Mouse (Mus musculus): ENCODE results near the gene Gm49340.

GRCm38 (mm10) chr11:73283369-73283768 lies 46.2 kb upstream of the Gm49340 start:
- no peak for TF ChIP-seq CTCF (IDR thresholded peaks at IDR 0.05; ENCODE audit: low read depth, low read length)
- no peak for TF ChIP-seq POLR2AphosphoS5 (IDR thresholded peaks at IDR 0.05; ENCODE audit: insufficient replicate concordance, low read depth, low read length)
- no peak for TF ChIP-seq GATA2 (IDR thresholded peaks at IDR 0.05; ENCODE audit: borderline replicate concordance, low read depth, low read length)
